Mouse (Mus musculus) hindbrain, embryonic 11.5 days (tissue): ENCODE measurements around the gene Kdelc2. TPM values are rescaled to one million over a fixed set of nuclear protein-coding genes. Genes with fewer than 3 reads are reported as not detected.

ENCODE experiments used
- ATAC-seq: fragments of 200-750 bp; cut with Nextera tagmentation; 2 replicates; pipeline ENCODE4 v1.8.0; 2017; ENCODE audit warnings: mild to moderate bottlenecking, moderate TSS enrichment, moderate library complexity; ENCODE audit not compliant: low FRiP score
- DNase-seq: peaks from one replicate; pipeline ENCODE4 v3.0.0-alpha.2; 2015; ENCODE audit warnings: low spot score
- H3K27ac ChIP-seq: fragments of 300-500 bp; sonication (generic); 2 replicates; pipeline ENCODE4 v1.5.1; 2014; ENCODE audit warnings: mild to moderate bottlenecking, low read depth, low read length
- H3K27me3 ChIP-seq: fragments of 300-500 bp; sonication (generic); 2 replicates; pipeline ENCODE4 v1.6.1; 2014; ENCODE audit warnings: mild to moderate bottlenecking, low read length, moderate library complexity, mixed read lengths; ENCODE audit not compliant: control insufficient read depth, insufficient read depth
- H3K36me3 ChIP-seq: fragments of 300-500 bp; sonication (generic); 2 replicates; pipeline ENCODE4 v1.6.1; 2014; ENCODE audit warnings: mild to moderate bottlenecking, low read length, moderate library complexity, mixed read lengths; ENCODE audit not compliant: control insufficient read depth, insufficient read depth
- H3K4me1 ChIP-seq: fragments of 300-500 bp; sonication (generic); replicated peaks from 2 replicates; pipeline ENCODE4 v1.6.1; 2014; ENCODE audit warnings: low read length, mixed read lengths; ENCODE audit not compliant: control insufficient read depth, insufficient read depth
- H3K4me2 ChIP-seq: fragments of 300-500 bp; sonication (generic); replicated peaks from 2 replicates; pipeline ENCODE4 v1.6.1; 2014; ENCODE audit warnings: mild to moderate bottlenecking, low read depth, low read length
- H3K4me3 ChIP-seq: fragments of 300-500 bp; sonication (generic); 2 replicates; pipeline ENCODE4 v1.5.1; 2014; ENCODE audit warnings: low read depth, low read length
- H3K9ac ChIP-seq: fragments of 300-500 bp; sonication (generic); 2 replicates; pipeline ENCODE4 v1.6.1; 2014; ENCODE audit warnings: low read depth, low read length
- H3K9me3 ChIP-seq: fragments of 300-500 bp; sonication (generic); 2 replicates; pipeline ENCODE4 v1.6.1; 2016; ENCODE audit warnings: low read length; ENCODE audit not compliant: control insufficient read depth
- WGBS: fragments of 180-500 bp; shearing (Covaris S2); extraction: QIAGEN DNeasy Blood & Tissue Kit; methylation state at CpG from one replicate; pipeline ENCODE4 v1.1.7; 2014; 5-methylcytosine and 5-hydroxymethylcytosine counted together
- polyA plus RNA-seq: library from polyadenylated mRNA; unstranded; fragments of >200 nt; fragmentation: Nextera tagmentation; extraction: Ambion mirVana; gene quantifications from 2 replicates; pipeline ENCODE4 v1.2.1, GENCODE M21; 2014

The Kdelc2 gene
- polyA plus RNA-seq, 1 experiment from 2014 or later, result 11.7 TPM

- Histone ChIP-seq H3K9me3 (no peaks in the 10 kb centered on the region), H3K27ac (no peak overlapping the region), H3K4me2 (no peak overlapping the region), H3K4me1 (no peaks in the 10 kb centered on the region), H3K36me3 (no peaks in the 10 kb centered on the region), H3K27me3 (no peaks in the 10 kb centered on the region), H3K9ac (no peak overlapping the region), H3K4me3 (no peak overlapping the region)
- 74% methylated on average over 5 of the region's 5 CpGs for WGBS
- DNase-seq, result no peak
- no peak for ATAC-seq
Measured at GRCm38 (mm10) chr9:53377597-53377996, 6.2 kb upstream of the Kdelc2 start.

- DNase-seq (no peak), ATAC-seq (no peak)
- H3K9ac ChIP-seq, result no peak overlapping the region
- 81% methylated on average over 3 of the region's 3 CpGs for WGBS
- no peak overlapping the region for H3K4me2 ChIP-seq
- H3K36me3 ChIP-seq, result no peaks in the 10 kb centered on the region
- no peak overlapping the region for H3K27ac ChIP-seq
- H3K4me3 ChIP-seq, result no peak overlapping the region
- no peaks in the 10 kb centered on the region for H3K27me3 ChIP-seq
- no peaks in the 10 kb centered on the region for H3K9me3 ChIP-seq
- no peaks in the 10 kb centered on the region for H3K4me1 ChIP-seq
Measured at GRCm38 (mm10) chr9:53378171-53378570, 5.7 kb upstream of the Kdelc2 start.

GRCm38 (mm10) chr9:53380595-53380994 is 3.2 kb upstream of the Kdelc2 start:
- H3K36me3 ChIP-seq, result no peaks in the 10 kb centered on the region
- H3K9me3 ChIP-seq, result no peaks in the 10 kb centered on the region
- H3K27me3 ChIP-seq, result no peaks in the 10 kb centered on the region
- no peak overlapping the region for H3K27ac ChIP-seq
- 91% methylated on average over 2 of the region's 2 CpGs for WGBS
- H3K9ac ChIP-seq, result no peak overlapping the region
- ATAC-seq (no peak), DNase-seq (no peak)
- H3K4me1 ChIP-seq, result no peaks in the 10 kb centered on the region
- no peak overlapping the region for H3K4me3 ChIP-seq
- no peak overlapping the region for H3K4me2 ChIP-seq

- H3K9me3 ChIP-seq, result no peaks in the 10 kb centered on the region
- ATAC-seq, result no peak
- no peaks in the 10 kb centered on the region for H3K4me1 ChIP-seq
- H3K27ac ChIP-seq, result no peak overlapping the region
- 81% methylated on average over 5 of the region's 5 CpGs for WGBS
- H3K9ac ChIP-seq, result no peak overlapping the region
- no peaks in the 10 kb centered on the region for H3K27me3 ChIP-seq
- H3K4me2 ChIP-seq, result no peak overlapping the region
- no peak overlapping the region for H3K4me3 ChIP-seq
- no peak for DNase-seq
- no peaks in the 10 kb centered on the region for H3K36me3 ChIP-seq
Measured at GRCm38 (mm10) chr9:53381113-53381615, 2.7 kb upstream of the Kdelc2 start.

GRCm38 (mm10) chr9:53384873-53385272 is 1.0 kb downstream of the Kdelc2 start:
- ATAC-seq (no peak), DNase-seq (no peak)
- Histone ChIP-seq H3K27me3 (no peaks in the 10 kb centered on the region), H3K27ac (no peak overlapping the region), H3K4me1 (no peaks in the 10 kb centered on the region), H3K9ac (no peak overlapping the region; the same call in 1 of the 2 replicates), H3K4me2 (peak overlapping the region; percentile 82), H3K36me3 (no peaks in the 10 kb centered on the region), H3K9me3 (no peaks in the 10 kb centered on the region), H3K4me3 (peak overlapping the region; percentile 63)
- WGBS, result 11% methylated on average over 8 of the region's 8 CpGs

GRCm38 (mm10) chr9:53387431-53387830 is 3.6 kb downstream of the Kdelc2 start:
- Histone ChIP-seq H3K9me3 (no peaks in the 10 kb centered on the region), H3K4me1 (no peaks in the 10 kb centered on the region), H3K9ac (no peak overlapping the region), H3K4me3 (no peak overlapping the region), H3K4me2 (no peak overlapping the region), H3K27me3 (no peaks in the 10 kb centered on the region), H3K27ac (no peak overlapping the region), H3K36me3 (no peaks in the 10 kb centered on the region)
- ATAC-seq (no peak), DNase-seq (no peak)
- 58% methylated on average over 2 of the region's 2 CpGs for WGBS

GRCm38 (mm10) chr9:53389109-53389508 is 5.3 kb downstream of the Kdelc2 start:
- 90% methylated on average over 3 of the region's 3 CpGs for WGBS
- ATAC-seq, result no peak
- no peaks in the 10 kb centered on the region for H3K9me3 ChIP-seq

GRCm38 (mm10) chr9:53390136-53390535 is 6.3 kb downstream of the Kdelc2 start:
- no peak overlapping the region for H3K4me3 ChIP-seq
- H3K27ac ChIP-seq, result no peak overlapping the region
- no peaks in the 10 kb centered on the region for H3K36me3 ChIP-seq
- no peaks in the 10 kb centered on the region for H3K4me1 ChIP-seq
- H3K27me3 ChIP-seq, result no peaks in the 10 kb centered on the region
- ATAC-seq (no peak), DNase-seq (no peak)
- H3K4me2 ChIP-seq, result no peak overlapping the region
- H3K9ac ChIP-seq, result no peak overlapping the region
- H3K9me3 ChIP-seq, result no peaks in the 10 kb centered on the region
- 82% methylated on average over 7 of the region's 7 CpGs for WGBS

More at GRCm38 (mm10) chr9:53389109-53389508, 5.3 kb downstream of the Kdelc2 start:
- Histone ChIP-seq H3K4me2 (no peak overlapping the region), H3K9ac (no peak overlapping the region), H3K27me3 (no peaks in the 10 kb centered on the region), H3K4me1 (no peaks in the 10 kb centered on the region), H3K36me3 (no peaks in the 10 kb centered on the region), H3K4me3 (no peak overlapping the region), H3K27ac (no peak overlapping the region)
- DNase-seq, result no peak

DNA sequence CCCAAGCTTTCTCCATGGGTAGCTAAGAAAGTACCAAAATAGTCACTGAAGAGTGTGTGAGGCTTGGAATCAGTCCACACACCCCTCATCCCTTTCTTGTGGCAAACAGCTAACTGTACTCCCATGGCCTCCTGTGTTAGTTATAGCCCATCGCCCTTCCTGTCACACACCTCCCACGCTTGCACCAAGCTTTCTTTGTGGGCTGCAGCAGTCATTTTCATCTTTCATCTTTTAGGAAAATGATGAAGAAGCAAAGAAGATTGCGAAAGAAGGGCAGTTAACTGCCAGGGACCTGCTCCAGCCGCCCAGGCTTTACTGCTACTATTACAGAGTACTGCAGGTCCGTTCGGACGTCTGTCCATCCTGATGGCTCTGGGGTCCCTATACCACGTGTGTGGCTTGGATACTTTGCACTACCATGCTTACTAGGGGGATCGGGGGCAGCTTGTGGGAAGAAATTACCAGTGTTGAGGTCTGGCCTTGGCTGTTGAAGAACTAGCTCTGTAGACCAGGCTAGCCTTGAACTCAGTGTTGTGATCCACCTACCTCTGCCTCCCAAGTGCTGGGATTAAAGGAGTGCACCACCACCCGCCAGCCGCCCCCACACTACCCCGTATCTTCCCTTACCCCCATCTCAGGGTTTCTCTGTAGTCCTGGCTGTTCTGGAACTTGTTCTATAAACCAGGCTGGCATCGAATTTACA is 14.0 kb downstream of the Kdelc2 start:
- Histone ChIP-seq H3K4me2 (no peak overlapping the region), H3K9ac (no peak overlapping the region), H3K4me1 (no peaks in the 10 kb centered on the region), H3K9me3 (no peaks in the 10 kb centered on the region), H3K27ac (no peak overlapping the region), H3K4me3 (no peak overlapping the region), H3K27me3 (no peaks in the 10 kb centered on the region), H3K36me3 (no peaks in the 10 kb centered on the region)
- ATAC-seq (no peak), DNase-seq (no peak)
- WGBS, result 79% methylated on average over 13 of the region's 13 CpGs
